ENCODE assay signal across 8 mouse cellular contexts in the genomic region with DNA sequence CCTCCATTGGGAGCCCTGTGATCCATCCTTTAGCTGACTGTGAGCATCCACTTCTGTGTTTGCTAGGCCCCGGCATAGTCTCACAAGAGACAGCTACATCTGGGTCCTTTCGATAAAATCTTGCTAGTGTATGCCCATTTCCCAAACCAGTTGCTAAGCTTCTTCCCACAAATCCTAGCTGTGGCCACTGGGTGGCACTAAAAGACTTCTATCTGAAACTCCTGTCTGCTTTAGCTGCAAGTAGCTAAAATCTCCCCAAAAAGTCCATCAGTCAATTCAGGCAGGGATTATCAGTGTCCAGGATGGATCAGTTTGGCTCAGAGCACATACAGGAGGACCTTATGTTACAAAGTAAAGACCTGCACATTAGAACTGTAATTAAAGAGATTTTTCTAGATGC.
DNase-seq lines count a peak whose midpoint lies in the region; ATAC-seq and TF ChIP-seq lines count a peak whose summit lies in the region.
"Not testable (repeated sequence)": the region's sequence is repeated elsewhere in the genome, so short reads cannot be mapped to it uniquely, and the experiment has no call there.

No protein-coding gene starts in this region.

- peak; percentile 80 for TF ChIP-seq CTCF in hindbrain, postnatal 0 days (IDR thresholded peaks at IDR 0.05; ENCODE audit: low read depth)

- H3K9ac ChIP-seq in hindbrain, postnatal 0 days (replicated peaks; ENCODE audit: low read length), result not testable (repeated sequence)

- H3K4me1 ChIP-seq in hindbrain, postnatal 0 days (ENCODE audit: insufficient read depth, low read length), result not testable (repeated sequence)

- not testable (repeated sequence) for H3K4me3 ChIP-seq in hindbrain, postnatal 0 days (ENCODE audit: low read length)

- H3K9me3 ChIP-seq in hindbrain, postnatal 0 days (ENCODE audit: low read length), result not testable (repeated sequence)

- not testable (repeated sequence) for H3K27me3 ChIP-seq in hindbrain, postnatal 0 days (ENCODE audit: insufficient read depth, low read length)

- H3K4me2 ChIP-seq in hindbrain, postnatal 0 days (ENCODE audit: low read depth, low read length), result not testable (repeated sequence)

- not testable (repeated sequence) for H3K27ac ChIP-seq in hindbrain, postnatal 0 days

- not testable (repeated sequence) for H3K36me3 ChIP-seq in hindbrain, postnatal 0 days (ENCODE audit: insufficient read depth, low read length)

- DNase-seq in ZHBTc4 (ENCODE audit: low read depth, low spot score), result peak; percentile 36
- DNase-seq in cerebellum, postnatal 10 days, result peak; percentile 87 to 89
- peak; percentile 54 to 73 for DNase-seq in frontal cortex, postnatal 10 days (ENCODE audit: low spot score in 2 of 2)
- DNase-seq in hindbrain, postnatal 0 days (ENCODE audit: low spot score), result peak; percentile 93
- DNase-seq in layer of hippocampus, postnatal 36 days, result peak; percentile 68 to 70
- DNase-seq in lung, postnatal 25 days (ENCODE audit: low spot score), result peak; percentile 65
- DNase-seq in right cerebral cortex, postnatal 25 days, result peak; percentile 74
- DNase-seq in urinary bladder, postnatal 36 days (ENCODE audit: low spot score in 2 of 2), result peak; percentile 45 to 60

- ATAC-seq in hindbrain, postnatal 0 days, result peak; percentile 32; the same call in 1 of the 2 replicates

- 56% methylated on average over 2 of the region's 2 CpGs for WGBS in hindbrain, postnatal 0 days

Comparison
In these comparisons a context has a peak if more than half of its experiments do, and no peak if none do; other contexts are left out.
1. DNase-seq: peak in every context shown above with its lines; median percentile 93 in hindbrain, postnatal 0 days; 88 in cerebellum, postnatal 10 days; 74 in right cerebral cortex, postnatal 25 days; 69 in layer of hippocampus, postnatal 36 days; 65 in lung, postnatal 25 days; 64 in frontal cortex, postnatal 10 days; 52 in urinary bladder, postnatal 36 days; 36 in ZHBTc4.